Mouse (Mus musculus): ENCODE data around the gene Galns. TPM values are rescaled to one million over a fixed set of nuclear protein-coding genes. Genes with fewer than 3 reads are reported as not detected.

Galns gene
- polyA plus RNA-seq, 1 experiment from 2014 or later = 12.3 TPM

DNA sequence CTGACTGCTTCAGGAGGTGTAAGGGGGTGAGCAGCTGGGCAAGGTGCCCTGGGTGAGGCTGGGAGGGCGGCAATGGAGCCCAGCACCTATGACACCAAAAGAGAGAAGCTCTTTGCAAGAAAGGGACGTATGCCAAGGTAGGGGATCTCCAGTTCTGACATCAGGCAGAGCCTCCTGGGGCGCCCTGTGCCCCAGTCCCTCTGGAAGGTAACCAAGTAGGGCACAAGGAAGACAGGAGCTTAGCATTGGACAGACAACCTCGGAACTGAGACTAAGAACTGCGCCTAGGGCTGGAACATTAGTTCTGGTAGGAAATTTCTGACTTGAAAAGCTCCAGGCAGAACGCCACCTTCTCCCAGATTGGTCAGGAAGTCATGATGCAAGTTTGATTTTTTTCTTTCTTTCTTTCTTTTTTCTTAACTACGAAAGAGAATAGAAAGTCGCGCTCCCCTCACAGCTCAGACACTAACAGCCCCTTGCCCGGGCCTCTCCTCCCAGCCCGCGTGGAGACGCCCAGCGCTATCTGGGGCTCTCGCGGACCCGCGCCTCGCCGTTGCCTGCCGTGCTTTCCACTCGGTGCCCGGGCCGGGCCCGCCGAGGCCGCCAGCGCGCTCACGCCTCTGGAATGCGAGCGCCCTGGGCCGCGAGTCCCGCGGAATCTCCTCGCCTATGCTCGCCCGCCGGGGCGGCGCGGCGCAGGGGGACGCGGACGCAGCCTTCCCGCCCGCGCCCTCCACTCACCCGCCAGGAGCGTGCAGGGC is 60.8 kb downstream of the Galns start:
- peak overlapping the region; percentile 87 for H3K4me3 ChIP-seq (ENCODE audit: low read depth, low read length)
- no peaks in the 10 kb centered on the region; the same call in 1 of the 2 replicates for H3K36me3 ChIP-seq (ENCODE audit: control insufficient read depth, insufficient read depth, low read length)
- WGBS (ENCODE audit: insufficient replicate concordance) = 2% methylated on average over 51 of the region's 52 CpGs
- peak overlapping the region; percentile 98 for H3K9ac ChIP-seq (ENCODE audit: low read depth, low read length)
- H3K4me2 ChIP-seq = peak overlapping the region; percentile 90
- peaks cover 48% of the 10 kb centered on the region for H3K4me1 ChIP-seq (ENCODE audit: control insufficient read depth, insufficient read depth, low read length)
- peak; percentile 7 for ATAC-seq (replicated peaks; ENCODE audit: insufficient number of reproducible peaks, low FRiP score, low TSS enrichment)
- H3K27me3 ChIP-seq (ENCODE audit: control insufficient read depth, insufficient read depth, low read length) = no peaks in the 10 kb centered on the region
- no peaks in the 10 kb centered on the region for H3K9me3 ChIP-seq (replicated peaks; ENCODE audit: control insufficient read depth, low read length)
- H3K27ac ChIP-seq (ENCODE audit: low read depth, low read length) = peak overlapping the region; percentile 93

DNA sequence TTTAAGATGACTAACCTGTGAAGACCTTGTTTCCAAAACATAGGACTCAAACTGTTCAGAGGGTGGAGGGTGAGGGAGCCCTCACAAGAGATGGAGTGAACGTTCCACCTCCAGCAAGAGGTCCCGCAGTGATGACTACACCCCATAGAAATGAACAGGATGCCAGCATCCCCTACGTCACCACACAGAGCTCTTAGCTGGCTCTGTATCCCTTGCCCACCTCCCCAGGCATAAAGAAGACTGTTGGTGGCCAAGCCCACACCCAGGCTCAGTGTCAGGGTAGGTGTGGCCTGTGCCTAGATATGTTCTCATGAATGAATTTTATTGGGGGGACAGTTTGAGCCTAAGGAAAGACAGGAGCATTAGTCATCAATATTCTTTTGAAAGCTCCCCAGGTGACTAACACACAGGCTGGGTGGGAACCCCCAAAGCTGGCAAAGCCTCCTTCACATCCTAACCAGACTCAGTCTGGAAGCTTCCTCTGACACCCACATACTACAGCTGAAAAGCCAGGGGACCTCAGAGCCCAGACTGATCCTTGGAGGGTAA is 62.3 kb downstream of the Galns start:
- Histone ChIP-seq H3K4me3 (ENCODE audit: low read depth, low read length) (peak overlapping the region; percentile 87), H3K9me3 (replicated peaks; ENCODE audit: control insufficient read depth, low read length) (no peaks in the 10 kb centered on the region), H3K27me3 (ENCODE audit: control insufficient read depth, insufficient read depth, low read length) (no peaks in the 10 kb centered on the region), H3K4me2 (peak overlapping the region; percentile 90), H3K36me3 (ENCODE audit: control insufficient read depth, insufficient read depth, low read length) (no peaks in the 10 kb centered on the region; the same call in 1 of the 2 replicates), H3K4me1 (ENCODE audit: control insufficient read depth, insufficient read depth, low read length) (peaks cover 60% of the 10 kb centered on the region), H3K27ac (ENCODE audit: low read depth, low read length) (peak overlapping the region; percentile 93; the same call in 1 of the 2 replicates), H3K9ac (ENCODE audit: low read depth, low read length) (peak overlapping the region; percentile 54)
- 62% methylated on average over 3 of the region's 3 CpGs for WGBS (ENCODE audit: insufficient replicate concordance)
- no peak for ATAC-seq (replicated peaks; ENCODE audit: insufficient number of reproducible peaks, low FRiP score, low TSS enrichment)

DNA sequence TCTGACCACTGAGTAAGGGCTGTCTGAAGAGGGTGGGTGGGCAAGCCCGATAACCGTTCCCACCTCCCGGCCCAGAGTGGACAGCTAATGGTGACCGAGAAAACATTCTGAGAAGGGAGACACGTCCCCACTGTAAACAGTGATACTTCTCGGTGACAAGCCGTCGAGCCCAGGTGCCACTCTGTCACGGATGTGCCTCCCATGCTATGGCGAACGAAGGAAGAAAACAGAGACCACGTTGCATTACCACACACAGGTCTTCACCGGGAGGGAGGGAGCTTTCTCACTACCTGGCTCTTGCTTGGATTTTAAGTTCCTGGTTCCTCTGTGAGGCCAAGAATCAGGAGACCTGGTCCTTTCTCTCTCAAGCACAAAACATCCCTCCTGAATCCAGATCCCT is 62.9 kb downstream of the Galns start:
- Histone ChIP-seq H3K4me3 (ENCODE audit: low read depth, low read length) (peak overlapping the region; percentile 87), H3K4me2 (peak overlapping the region; percentile 90), H3K9me3 (replicated peaks; ENCODE audit: control insufficient read depth, low read length) (no peaks in the 10 kb centered on the region), H3K36me3 (ENCODE audit: control insufficient read depth, insufficient read depth, low read length) (peaks cover 3% of the 10 kb centered on the region), H3K27ac (ENCODE audit: low read depth, low read length) (peak overlapping the region; percentile 93), H3K9ac (ENCODE audit: low read depth, low read length) (peak overlapping the region; percentile 54; the same call in 1 of the 2 replicates), H3K27me3 (ENCODE audit: control insufficient read depth, insufficient read depth, low read length) (no peaks in the 10 kb centered on the region), H3K4me1 (ENCODE audit: control insufficient read depth, insufficient read depth, low read length) (peaks cover 61% of the 10 kb centered on the region)
- no peak for ATAC-seq (replicated peaks; ENCODE audit: insufficient number of reproducible peaks, low FRiP score, low TSS enrichment)
- 54% methylated on average over 13 of the region's 13 CpGs for WGBS (ENCODE audit: insufficient replicate concordance)

DNA sequence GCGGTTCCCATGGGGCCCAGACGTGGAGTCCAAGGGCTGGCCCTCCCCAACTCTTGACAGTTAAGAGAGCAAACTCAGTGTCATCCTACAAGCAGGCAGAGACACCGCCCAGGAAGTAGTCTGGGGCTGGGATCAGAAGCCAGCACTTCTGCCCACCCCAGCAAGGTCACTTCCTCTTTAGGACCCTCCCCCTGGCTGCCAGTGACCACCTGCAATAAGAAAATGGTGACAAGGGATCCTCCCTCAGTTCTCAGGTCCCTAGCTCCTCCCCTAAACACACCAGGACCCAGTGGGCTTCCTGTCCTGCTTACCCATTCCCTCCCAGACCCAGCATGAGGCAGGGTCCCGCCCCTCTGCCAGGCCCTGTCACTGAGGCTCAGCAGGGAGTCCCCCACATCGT is 63.4 kb downstream of the Galns start:
- H3K27ac ChIP-seq (ENCODE audit: low read depth, low read length) = peak overlapping the region; percentile 93
- peak overlapping the region; percentile 90 for H3K4me2 ChIP-seq
- no peaks in the 10 kb centered on the region for H3K9me3 ChIP-seq (replicated peaks; ENCODE audit: control insufficient read depth, low read length)
- H3K27me3 ChIP-seq (ENCODE audit: control insufficient read depth, insufficient read depth, low read length) = no peaks in the 10 kb centered on the region
- H3K9ac ChIP-seq (ENCODE audit: low read depth, low read length) = peak overlapping the region; percentile 73
- H3K36me3 ChIP-seq (ENCODE audit: control insufficient read depth, insufficient read depth, low read length) = peaks cover 5% of the 10 kb centered on the region
- ATAC-seq (replicated peaks; ENCODE audit: insufficient number of reproducible peaks, low FRiP score, low TSS enrichment) = peak; percentile 46
- peak overlapping the region; percentile 87 for H3K4me3 ChIP-seq (ENCODE audit: low read depth, low read length)
- 28% methylated on average over 5 of the region's 5 CpGs for WGBS (ENCODE audit: insufficient replicate concordance)
- peaks cover 61% of the 10 kb centered on the region for H3K4me1 ChIP-seq (ENCODE audit: control insufficient read depth, insufficient read depth, low read length)

DNA sequence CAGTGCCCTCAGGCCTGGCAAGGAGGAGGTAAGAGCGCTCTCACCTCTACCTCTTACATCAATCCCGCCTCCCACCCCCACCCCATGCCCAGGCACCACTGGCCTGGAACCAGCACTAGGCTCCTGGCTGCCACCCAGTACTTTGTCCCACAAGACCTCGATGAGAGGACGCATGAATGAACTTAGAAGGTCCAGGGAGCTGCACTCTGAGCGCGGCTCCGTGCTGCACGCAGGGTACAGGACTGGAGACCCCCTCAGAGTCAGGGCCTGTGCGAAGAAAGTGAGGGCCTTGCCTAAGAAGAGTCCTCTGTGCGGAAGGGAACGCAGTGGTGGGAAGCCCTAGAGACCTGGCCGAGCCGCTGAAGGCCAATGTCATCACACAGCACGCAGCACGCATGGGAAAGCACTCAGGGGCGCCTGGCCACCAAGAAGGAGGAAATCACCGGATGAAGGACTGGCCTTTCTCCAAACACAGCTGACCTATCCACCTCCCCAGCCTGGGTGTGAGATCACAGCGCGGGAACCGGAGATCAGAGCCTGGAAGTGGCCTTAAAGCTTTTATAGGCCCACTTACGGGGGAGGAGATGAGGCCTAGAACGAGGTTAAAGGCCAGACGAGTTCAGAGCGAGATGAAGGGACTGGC is 64.3 kb downstream of the Galns start:
- H3K4me2 ChIP-seq = peak overlapping the region; percentile 90
- peaks cover 5% of the 10 kb centered on the region for H3K36me3 ChIP-seq (ENCODE audit: control insufficient read depth, insufficient read depth, low read length)
- H3K27ac ChIP-seq (ENCODE audit: low read depth, low read length) = peak overlapping the region; percentile 93
- peak overlapping the region; percentile 87 for H3K4me3 ChIP-seq (ENCODE audit: low read depth, low read length)
- no peak for ATAC-seq (replicated peaks; ENCODE audit: insufficient number of reproducible peaks, low FRiP score, low TSS enrichment)
- no peaks in the 10 kb centered on the region for H3K9me3 ChIP-seq (replicated peaks; ENCODE audit: control insufficient read depth, low read length)
- no peaks in the 10 kb centered on the region for H3K27me3 ChIP-seq (ENCODE audit: control insufficient read depth, insufficient read depth, low read length)
- H3K4me1 ChIP-seq (ENCODE audit: control insufficient read depth, insufficient read depth, low read length) = peaks cover 69% of the 10 kb centered on the region
- peak overlapping the region; percentile 73 for H3K9ac ChIP-seq (ENCODE audit: low read depth, low read length)
- 48% methylated on average over 24 of the region's 24 CpGs for WGBS (ENCODE audit: insufficient replicate concordance)

DNA sequence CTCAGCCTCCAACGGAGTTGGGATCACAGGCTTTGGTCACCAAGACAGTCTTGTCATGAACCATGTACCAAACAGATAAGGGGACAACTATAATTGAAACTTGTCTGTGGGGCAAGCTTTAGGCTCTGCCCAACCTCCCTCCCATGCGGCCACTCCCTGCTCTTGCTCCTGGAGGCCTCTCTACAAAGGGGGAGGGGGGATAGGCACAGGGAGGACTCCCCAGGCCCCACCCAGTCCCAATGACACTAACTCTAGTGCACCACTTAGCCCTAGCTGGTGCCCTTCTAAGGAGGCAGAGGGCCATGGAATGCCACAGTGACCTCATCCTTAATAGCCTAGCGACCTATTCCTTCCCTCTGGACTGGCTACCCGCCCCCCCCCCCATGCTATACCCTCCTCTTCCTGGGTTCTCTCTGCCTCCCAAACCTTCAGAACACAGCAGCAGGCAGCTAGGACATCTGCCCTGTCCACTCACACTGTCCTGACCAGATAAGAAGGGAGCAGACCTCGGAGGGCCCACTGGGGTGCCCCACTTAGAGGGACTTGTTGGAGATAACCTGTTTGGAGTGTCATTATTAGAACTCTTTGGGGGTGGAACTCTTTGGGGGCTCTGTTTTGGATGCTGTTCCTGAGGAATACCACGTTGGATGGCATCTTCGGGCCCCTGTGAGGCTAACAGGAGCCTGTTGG is 65.1 kb downstream of the Galns start:
- H3K4me3 ChIP-seq (ENCODE audit: low read depth, low read length) = peak overlapping the region; percentile 87
- 42% methylated on average over 7 of the region's 7 CpGs for WGBS (ENCODE audit: insufficient replicate concordance)
- peaks cover 71% of the 10 kb centered on the region for H3K4me1 ChIP-seq (ENCODE audit: control insufficient read depth, insufficient read depth, low read length)
- H3K9me3 ChIP-seq (replicated peaks; ENCODE audit: control insufficient read depth, low read length) = no peaks in the 10 kb centered on the region
- H3K27me3 ChIP-seq (ENCODE audit: control insufficient read depth, insufficient read depth, low read length) = no peaks in the 10 kb centered on the region
- H3K27ac ChIP-seq (ENCODE audit: low read depth, low read length) = peak overlapping the region; percentile 93
- peak; percentile 87 for ATAC-seq (replicated peaks; ENCODE audit: insufficient number of reproducible peaks, low FRiP score, low TSS enrichment)
- H3K9ac ChIP-seq (ENCODE audit: low read depth, low read length) = peak overlapping the region; percentile 73
- peak overlapping the region; percentile 90 for H3K4me2 ChIP-seq
- H3K36me3 ChIP-seq (ENCODE audit: control insufficient read depth, insufficient read depth, low read length) = peaks cover 5% of the 10 kb centered on the region

DNA sequence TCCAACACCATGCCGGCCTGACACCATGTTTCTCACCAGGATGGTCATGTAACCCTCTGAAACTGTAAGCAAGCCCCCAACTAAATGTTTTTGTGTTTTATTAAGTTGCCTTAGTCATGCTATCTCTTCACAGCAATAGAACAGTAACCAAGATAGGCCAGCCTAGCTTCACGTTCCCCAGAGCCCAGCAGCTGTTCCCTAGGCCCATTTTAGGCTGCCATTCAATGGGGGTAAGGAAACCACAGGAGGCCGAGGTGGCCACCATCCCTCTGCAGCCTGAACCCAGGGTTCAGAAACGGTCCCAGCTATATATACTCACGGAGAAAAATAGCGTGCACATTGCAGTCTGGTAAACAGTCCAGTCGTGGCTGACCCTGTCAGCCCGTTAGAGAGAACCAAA is 67.1 kb downstream of the Galns start:
- Histone ChIP-seq H3K4me2 (no peak overlapping the region), H3K9ac (ENCODE audit: low read depth, low read length) (no peak overlapping the region; the same call in 1 of the 2 replicates), H3K27ac (ENCODE audit: low read depth, low read length) (no peak overlapping the region), H3K4me3 (ENCODE audit: low read depth, low read length) (no peak overlapping the region), H3K27me3 (ENCODE audit: control insufficient read depth, insufficient read depth, low read length) (no peaks in the 10 kb centered on the region), H3K4me1 (ENCODE audit: control insufficient read depth, insufficient read depth, low read length) (peaks cover 60% of the 10 kb centered on the region), H3K36me3 (ENCODE audit: control insufficient read depth, insufficient read depth, low read length) (peaks cover 5% of the 10 kb centered on the region), H3K9me3 (replicated peaks; ENCODE audit: control insufficient read depth, low read length) (no peaks in the 10 kb centered on the region)
- ATAC-seq (replicated peaks; ENCODE audit: insufficient number of reproducible peaks, low FRiP score, low TSS enrichment) = no peak
- 85% methylated on average over 8 of the region's 8 CpGs for WGBS (ENCODE audit: insufficient replicate concordance)

DNA sequence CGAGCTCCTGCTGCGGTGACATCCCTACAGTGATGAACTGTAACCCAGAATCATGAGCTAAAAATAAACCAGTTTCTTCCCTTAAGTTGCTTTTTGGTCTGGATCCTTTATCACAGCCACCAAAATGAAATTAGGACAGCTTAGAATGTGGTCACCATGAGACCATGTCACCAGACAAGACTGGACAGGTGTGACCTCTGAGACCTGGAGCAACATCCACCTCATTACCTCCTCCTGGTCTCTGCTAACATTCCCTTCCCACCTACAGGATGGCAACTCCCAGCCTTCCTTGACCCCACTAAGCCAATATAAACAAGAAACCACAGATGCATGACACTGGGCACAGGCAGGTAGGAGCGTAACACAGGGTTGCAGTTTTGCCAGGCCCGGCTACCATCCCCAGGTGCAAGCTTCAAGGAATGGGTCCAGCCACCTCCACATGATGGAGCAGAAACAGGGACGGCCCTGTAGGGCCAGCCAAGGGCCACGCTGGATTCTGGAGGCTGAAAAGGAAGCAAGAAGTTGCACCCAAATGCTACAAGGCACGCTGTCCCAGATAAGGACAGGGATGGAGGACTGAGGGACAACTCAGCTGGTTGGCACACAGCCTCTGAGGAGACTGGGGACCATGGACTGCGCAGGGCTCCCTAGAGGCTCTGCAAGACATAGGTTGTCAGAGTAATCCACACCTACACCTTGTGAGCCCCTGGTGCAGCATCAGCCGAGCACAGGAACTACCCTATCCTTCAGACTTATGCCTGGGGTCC is 72.8 kb downstream of the Galns start:
- no peaks in the 10 kb centered on the region for H3K27me3 ChIP-seq (ENCODE audit: control insufficient read depth, insufficient read depth, low read length)
- WGBS (ENCODE audit: insufficient replicate concordance) = 84% methylated on average over 9 of the region's 9 CpGs
- peaks cover 3% of the 10 kb centered on the region for H3K36me3 ChIP-seq (ENCODE audit: control insufficient read depth, insufficient read depth, low read length)
- H3K9ac ChIP-seq (ENCODE audit: low read depth, low read length) = no peak overlapping the region
- no peaks in the 10 kb centered on the region for H3K9me3 ChIP-seq (replicated peaks; ENCODE audit: control insufficient read depth, low read length)
- H3K4me2 ChIP-seq = no peak overlapping the region
- no peak overlapping the region for H3K4me3 ChIP-seq (ENCODE audit: low read depth, low read length)
- H3K27ac ChIP-seq (ENCODE audit: low read depth, low read length) = peak overlapping the region; percentile 57; the same call in 1 of the 2 replicates
- no peak for ATAC-seq (replicated peaks; ENCODE audit: insufficient number of reproducible peaks, low FRiP score, low TSS enrichment)
- peaks cover 32% of the 10 kb centered on the region for H3K4me1 ChIP-seq (ENCODE audit: control insufficient read depth, insufficient read depth, low read length)
